Mouse (Mus musculus): ENCODE results near the gene Gm28870. TPM values are rescaled to one million over a fixed set of nuclear protein-coding genes. Genes with fewer than 3 reads are reported as not detected.
"Not testable (repeated sequence)": the region's sequence is repeated elsewhere in the genome, so short reads cannot be mapped to it uniquely, and the experiment has no call there.

Gene Gm28870
- not detected in 2 replicates for total RNA-seq (2014; rRNA removed)
- polyA plus RNA-seq (2015; fragmentation: Nextera tagmentation; extraction: Ambion mirVana) = not detected in 2 replicates

DNA sequence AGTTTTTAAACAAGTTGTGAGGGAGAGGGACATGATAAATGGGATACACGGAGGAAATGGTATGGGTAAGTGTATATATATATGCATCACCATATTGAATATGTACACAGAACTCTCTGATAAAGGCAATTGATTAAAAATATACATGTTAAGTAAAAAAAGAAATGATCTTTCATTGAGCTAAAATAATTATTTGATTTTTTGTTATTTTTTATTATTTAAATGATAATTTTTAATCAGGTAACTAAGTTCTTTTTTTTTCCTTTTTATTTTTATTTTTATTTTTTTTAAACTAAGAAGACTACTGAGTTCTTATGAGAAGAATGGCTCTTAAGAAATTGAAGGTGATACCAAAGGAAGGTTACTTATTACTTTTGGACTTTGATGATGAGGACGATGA, at the start of gene Gm28870:
TSS of gene Gm28870 (plus strand) at position 301 of the 400 bp plus-strand sequence.
- WGBS = no CpG with 5 or more reads among the region's 2 CpGs

More for the DNA sequence above, at the start of gene Gm28870:
- not testable (repeated sequence) for DNase-seq (ENCODE audit: low spot score); H3K27me3 ChIP-seq (ENCODE audit: insufficient read depth, low read length); H3K9ac ChIP-seq (replicated peaks; ENCODE audit: low read length); H3K27ac ChIP-seq; H3K9me3 ChIP-seq (ENCODE audit: low read length); H3K4me2 ChIP-seq (ENCODE audit: low read depth, low read length); H3K36me3 ChIP-seq (ENCODE audit: insufficient read depth, low read length); H3K4me3 ChIP-seq (ENCODE audit: low read length); H3K4me1 ChIP-seq (ENCODE audit: insufficient read depth, low read length); ATAC-seq

All from hindbrain, postnatal 0 days (tissue).